Mouse (Mus musculus): ENCODE data around the gene Rps6kb1. TPM values are rescaled to one million over a fixed set of nuclear protein-coding genes. Genes with fewer than 3 reads are reported as not detected.

Gene Rps6kb1
- total and polyA plus RNA-seq, 2 experiments from 2014 or later = 34.2 to 67.3 TPM

DNA sequence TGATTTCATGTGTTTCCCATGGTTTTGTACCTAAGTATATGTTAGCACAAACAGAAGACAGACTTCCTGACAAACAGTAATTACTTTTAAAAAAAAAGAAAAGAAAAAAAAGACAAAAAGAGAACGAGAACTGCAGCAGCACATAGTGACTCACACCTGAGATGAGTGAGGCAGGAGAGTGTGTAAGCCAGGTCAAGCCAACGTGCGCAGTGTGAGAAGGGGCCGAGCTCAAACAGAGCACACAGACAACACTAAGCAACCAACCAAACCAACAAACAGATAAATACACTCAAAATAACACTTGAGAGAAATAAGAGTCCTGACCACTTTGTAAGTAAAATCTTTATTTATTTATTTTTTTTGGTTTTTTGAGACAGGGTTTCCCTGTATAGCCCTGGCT is 45.5 kb upstream of the Rps6kb1 start:
- DNase-seq (ENCODE audit: low spot score) = no peak
- ATAC-seq = no peak
- H3K4me3 ChIP-seq (ENCODE audit: low read length) = no peak overlapping the region
- H3K27me3 ChIP-seq (ENCODE audit: insufficient read depth, low read length) = no peaks in the 10 kb centered on the region
- WGBS = 94% methylated on average over 4 of the region's 4 CpGs
- no peak overlapping the region for H3K9ac ChIP-seq (replicated peaks; ENCODE audit: low read length)
- H3K4me2 ChIP-seq (ENCODE audit: low read depth, low read length) = no peak overlapping the region
- no peaks in the 10 kb centered on the region for H3K9me3 ChIP-seq (ENCODE audit: low read length)
- H3K27ac ChIP-seq = no peak overlapping the region
- no peaks in the 10 kb centered on the region for H3K4me1 ChIP-seq (ENCODE audit: insufficient read depth, low read length)
- H3K36me3 ChIP-seq (ENCODE audit: insufficient read depth, low read length) = no peaks in the 10 kb centered on the region
- no peak for TF ChIP-seq CTCF (IDR thresholded peaks at IDR 0.05; ENCODE audit: low read depth)

DNA sequence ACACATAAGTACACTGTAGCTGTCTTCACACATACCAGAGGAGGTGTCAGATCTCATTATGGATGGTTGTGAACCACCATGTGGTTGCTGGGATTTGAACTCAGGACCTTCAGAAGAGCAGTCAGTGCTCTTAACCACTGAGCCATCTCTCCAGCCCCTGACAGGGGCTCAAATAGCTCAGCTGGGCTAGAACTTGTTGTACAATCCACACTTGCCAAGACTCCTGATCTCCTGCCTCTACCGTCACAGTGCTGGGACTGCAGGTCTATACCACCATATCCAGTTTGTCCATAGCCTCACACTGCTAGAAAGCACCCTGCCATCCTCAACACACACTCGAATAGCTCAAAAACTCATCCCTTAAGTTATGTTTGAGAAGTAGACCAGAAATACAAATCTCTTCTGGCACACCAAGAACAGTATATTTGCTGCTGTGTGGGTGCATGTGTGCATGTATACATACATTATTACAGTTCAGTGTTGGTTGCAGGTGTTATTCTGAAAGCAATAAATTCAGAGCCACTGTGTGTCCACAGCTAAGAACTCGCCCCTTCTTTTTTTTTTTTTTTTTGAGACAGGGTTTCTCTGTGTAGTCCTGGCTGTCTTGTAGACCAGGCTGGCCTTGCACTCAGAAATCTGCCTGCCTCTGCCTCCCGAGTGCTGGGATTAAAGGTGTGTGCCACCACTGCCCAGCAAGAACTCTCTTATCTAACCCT is 44.1 kb upstream of the Rps6kb1 start:
- H3K4me1 ChIP-seq (ENCODE audit: insufficient read depth, low read length) = no peaks in the 10 kb centered on the region
- no peaks in the 10 kb centered on the region for H3K27me3 ChIP-seq (ENCODE audit: insufficient read depth, low read length)
- WGBS = 96% methylated on average over 4 of the region's 4 CpGs
- H3K27ac ChIP-seq = no peak overlapping the region
- ATAC-seq (no peak), DNase-seq (ENCODE audit: low spot score) (no peak)
- H3K36me3 ChIP-seq (ENCODE audit: insufficient read depth, low read length) = no peaks in the 10 kb centered on the region
- no peak for TF ChIP-seq CTCF (IDR thresholded peaks at IDR 0.05; ENCODE audit: low read depth)
- H3K9me3 ChIP-seq (ENCODE audit: low read length) = no peaks in the 10 kb centered on the region
- H3K9ac ChIP-seq (replicated peaks; ENCODE audit: low read length) = no peak overlapping the region
- no peak overlapping the region for H3K4me2 ChIP-seq (ENCODE audit: low read depth, low read length)
- no peak overlapping the region for H3K4me3 ChIP-seq (ENCODE audit: low read length)

DNA sequence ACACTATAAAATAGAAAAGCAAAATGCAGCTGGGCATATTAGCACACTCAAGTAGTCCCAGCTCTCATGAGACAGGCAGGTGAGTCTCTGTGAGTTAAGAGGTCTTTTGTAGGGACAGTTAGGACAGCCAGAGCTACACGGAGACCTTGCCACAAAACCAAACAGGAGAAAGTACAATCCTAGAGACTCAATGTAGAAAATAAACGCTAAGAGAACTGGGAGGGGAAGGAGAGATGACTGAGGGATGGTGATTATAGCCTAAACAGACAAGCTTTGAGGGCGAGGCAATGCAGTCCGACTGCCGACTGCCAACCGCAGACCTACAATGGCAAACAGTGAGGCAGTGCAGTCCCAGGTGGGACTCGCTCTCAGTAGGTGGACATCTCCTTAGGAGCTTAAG is 43.2 kb upstream of the Rps6kb1 start:
- Histone ChIP-seq H3K36me3 (ENCODE audit: insufficient read depth, low read length) (no peaks in the 10 kb centered on the region), H3K27me3 (ENCODE audit: insufficient read depth, low read length) (no peaks in the 10 kb centered on the region), H3K4me2 (ENCODE audit: low read depth, low read length) (peak overlapping the region; percentile 48; the same call in 1 of the 2 replicates), H3K4me1 (ENCODE audit: insufficient read depth, low read length) (no peaks in the 10 kb centered on the region), H3K4me3 (ENCODE audit: low read length) (no peak overlapping the region), H3K27ac (no peak overlapping the region), H3K9me3 (ENCODE audit: low read length) (no peaks in the 10 kb centered on the region), H3K9ac (replicated peaks; ENCODE audit: low read length) (no peak overlapping the region)
- WGBS = 58% methylated on average over 7 of the region's 7 CpGs
- no peak for TF ChIP-seq CTCF (IDR thresholded peaks at IDR 0.05; ENCODE audit: low read depth)
- ATAC-seq = no peak
- DNase-seq (ENCODE audit: low spot score) = no peak

DNA sequence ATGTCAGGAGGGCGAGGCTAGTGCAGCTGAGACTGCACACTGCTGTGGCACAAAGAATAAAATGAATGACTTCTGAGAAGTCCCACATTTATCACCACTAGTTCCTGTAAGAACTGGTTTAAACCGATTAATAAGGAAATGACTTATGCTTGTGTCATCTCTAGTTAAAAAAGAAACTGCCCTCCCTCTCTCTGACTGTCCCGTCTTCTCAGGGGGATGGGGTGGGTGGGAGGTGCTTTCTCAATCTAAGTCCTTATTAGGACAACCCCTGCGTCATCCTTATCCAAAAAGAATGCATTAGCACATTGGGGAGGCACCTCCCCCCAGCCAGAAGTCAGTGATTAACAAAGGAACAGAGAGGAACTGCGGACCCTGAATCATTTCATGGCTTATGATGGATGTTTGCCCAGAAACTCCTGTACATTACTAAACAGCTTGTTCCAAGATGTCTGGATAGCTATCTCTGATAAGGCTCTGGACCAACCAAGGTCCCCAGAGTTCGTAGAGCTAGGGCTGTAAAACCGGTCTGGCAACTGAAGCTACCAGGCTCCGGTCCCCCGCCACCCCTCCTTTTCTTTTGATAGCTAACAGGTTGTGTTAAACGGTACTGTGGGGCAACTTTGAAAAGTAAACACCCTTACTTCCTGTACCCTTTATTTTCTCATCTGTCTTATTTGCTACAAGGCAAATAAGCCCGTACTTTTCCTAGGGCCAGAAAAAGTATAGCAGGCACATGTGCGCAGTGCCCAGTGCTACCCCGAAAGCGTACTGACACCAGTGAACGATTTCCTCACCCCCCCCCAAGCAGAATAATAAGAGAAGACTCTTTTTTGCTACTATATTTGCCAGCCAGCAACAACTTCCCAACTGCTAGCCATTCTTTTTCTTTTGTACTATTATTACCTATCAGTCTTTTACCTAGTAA is 42.5 kb upstream of the Rps6kb1 start:
- no peaks in the 10 kb centered on the region for H3K27me3 ChIP-seq (ENCODE audit: insufficient read depth, low read length)
- TF ChIP-seq CTCF (IDR thresholded peaks at IDR 0.05; ENCODE audit: low read depth) = no peak
- H3K27ac ChIP-seq = 0 out of 2 replicates have a peak overlapping the region, but pooled peaks have one; percentile 27
- peak overlapping the region; percentile 27 for H3K4me3 ChIP-seq (ENCODE audit: low read length)
- H3K36me3 ChIP-seq (ENCODE audit: insufficient read depth, low read length) = no peaks in the 10 kb centered on the region
- WGBS = 18% methylated on average over 15 of the region's 15 CpGs
- peak; percentile 21 for DNase-seq (ENCODE audit: low spot score)
- ATAC-seq = peak; percentile 69
- H3K9me3 ChIP-seq (ENCODE audit: low read length) = no peaks in the 10 kb centered on the region
- H3K4me1 ChIP-seq (ENCODE audit: insufficient read depth, low read length) = no peaks in the 10 kb centered on the region
- peak overlapping the region; percentile 40; the same call in 1 of the 2 replicates for H3K9ac ChIP-seq (replicated peaks; ENCODE audit: low read length)
- H3K4me2 ChIP-seq (ENCODE audit: low read depth, low read length) = peak overlapping the region; percentile 48

DNA sequence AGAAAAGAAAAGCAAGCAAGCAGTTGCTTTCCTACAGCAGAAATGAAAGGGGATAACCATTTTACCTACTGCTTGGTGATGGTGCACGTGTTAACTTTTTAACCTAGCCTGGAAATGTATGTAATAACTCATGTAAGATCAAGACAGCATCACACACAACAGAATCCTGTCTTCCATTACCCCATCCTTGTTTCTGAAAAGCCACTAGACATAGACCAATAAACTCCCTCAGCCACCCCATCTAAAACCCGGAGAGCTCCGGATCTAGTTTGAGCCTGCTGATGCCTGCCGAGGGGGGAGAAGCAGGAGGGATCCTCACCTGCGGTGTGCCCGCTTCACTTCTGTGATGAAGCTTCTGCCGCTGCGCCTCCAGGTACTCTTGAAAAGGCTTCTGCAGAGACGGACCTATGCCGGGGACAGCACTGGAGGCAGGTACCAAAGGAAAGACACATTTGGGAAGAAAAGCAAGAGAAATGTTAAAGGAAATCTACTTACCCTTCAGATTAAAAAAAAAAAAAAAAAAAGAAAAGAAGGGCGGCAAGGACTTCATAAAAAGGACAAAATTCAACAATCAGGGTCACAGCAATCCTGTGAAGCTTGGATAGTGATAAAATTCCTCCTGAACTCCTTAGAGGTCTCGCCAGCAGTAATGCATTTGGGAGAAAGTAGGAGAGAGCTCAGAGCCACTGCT is 41.7 kb upstream of the Rps6kb1 start:
- TF ChIP-seq CTCF (IDR thresholded peaks at IDR 0.05; ENCODE audit: low read depth) = no peak
- Histone ChIP-seq H3K36me3 (ENCODE audit: insufficient read depth, low read length) (no peaks in the 10 kb centered on the region), H3K4me1 (ENCODE audit: insufficient read depth, low read length) (no peaks in the 10 kb centered on the region), H3K27ac (peak overlapping the region; percentile 27; the same call in 1 of the 2 replicates), H3K27me3 (ENCODE audit: insufficient read depth, low read length) (no peaks in the 10 kb centered on the region), H3K4me2 (ENCODE audit: low read depth, low read length) (peak overlapping the region; percentile 48), H3K9me3 (ENCODE audit: low read length) (no peaks in the 10 kb centered on the region), H3K4me3 (ENCODE audit: low read length) (peak overlapping the region; percentile 27), H3K9ac (replicated peaks; ENCODE audit: low read length) (peak overlapping the region; percentile 40; the same call in 1 of the 2 replicates)
- ATAC-seq (no peak), DNase-seq (ENCODE audit: low spot score) (no peak)
- 33% methylated on average over 12 of the region's 12 CpGs for WGBS

DNA sequence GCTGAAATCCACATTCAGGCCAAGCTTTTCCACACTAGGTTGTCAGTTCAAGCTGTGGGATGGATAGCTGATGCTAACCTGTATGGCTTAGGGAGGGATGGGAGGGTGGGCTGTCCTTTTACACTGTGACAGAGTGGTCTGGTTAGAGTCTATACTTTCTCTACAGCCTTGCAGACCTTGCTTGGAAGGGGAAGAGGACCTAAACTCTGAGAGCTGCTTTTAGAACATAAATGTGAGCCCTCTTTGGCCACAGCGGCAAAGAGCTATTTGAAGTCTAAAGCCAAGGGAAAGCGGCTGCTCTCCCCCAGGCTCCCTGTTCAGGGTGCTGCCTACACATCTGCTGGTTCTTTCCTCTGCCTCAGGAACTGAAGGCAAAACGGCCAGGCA is 41.0 kb upstream of the Rps6kb1 start:
- Histone ChIP-seq H3K4me1 (ENCODE audit: insufficient read depth, low read length) (no peaks in the 10 kb centered on the region), H3K4me3 (ENCODE audit: low read length) (0 out of 2 replicates have a peak overlapping the region, but pooled peaks have one; percentile 3), H3K36me3 (ENCODE audit: insufficient read depth, low read length) (no peaks in the 10 kb centered on the region), H3K27ac (no peak overlapping the region), H3K9ac (replicated peaks; ENCODE audit: low read length) (no peak overlapping the region), H3K27me3 (ENCODE audit: insufficient read depth, low read length) (no peaks in the 10 kb centered on the region), H3K9me3 (ENCODE audit: low read length) (no peaks in the 10 kb centered on the region), H3K4me2 (ENCODE audit: low read depth, low read length) (peak overlapping the region; percentile 16; the same call in 1 of the 2 replicates)
- DNase-seq (ENCODE audit: low spot score) (no peak), ATAC-seq (no peak)
- TF ChIP-seq CTCF (IDR thresholded peaks at IDR 0.05; ENCODE audit: low read depth) = no peak
- WGBS = 62% methylated on average over 3 of the region's 3 CpGs
